Mouse (Mus musculus): ENCODE results near the gene Myadm.

DNA sequence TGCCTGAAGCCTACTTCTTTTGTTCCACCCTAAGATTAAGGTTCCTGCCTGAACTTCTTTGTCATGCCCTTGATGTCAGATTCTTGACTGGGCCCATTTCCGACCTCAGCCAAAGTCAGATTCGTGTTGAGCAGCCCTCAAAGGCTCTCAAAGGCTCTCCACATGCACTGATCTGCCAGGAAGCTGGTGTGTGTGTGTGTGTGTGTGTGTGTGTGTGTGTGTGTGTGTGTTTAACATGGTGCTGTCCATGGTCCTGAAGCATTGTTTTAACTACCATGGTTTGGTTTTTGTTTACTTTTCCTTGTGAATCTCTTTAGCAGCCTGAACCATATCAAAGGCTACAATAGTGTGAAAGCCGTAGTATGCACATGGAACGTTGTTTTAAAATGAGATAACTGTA is 39.1 kb downstream of the Myadm start:
- TF ChIP-seq POLR2A (IDR thresholded peaks at IDR 0.05; ENCODE audit: borderline replicate concordance, extremely low read depth, insufficient read depth, insufficient read length, poor library complexity, severe bottlenecking) (no peak), CTCF (IDR thresholded peaks at IDR 0.05; ENCODE audit: borderline replicate concordance, extremely low read depth, insufficient read depth, insufficient read length) (no peak)
